Mouse (Mus musculus) CH12.LX (cell line): ENCODE measurements at regions not wholly inside any gene's neighbourhood (a gene's known extent, or its start where the extent isn't known, plus 50 kb on each side); places are given as distances from the start of the nearest gene placed in this dataset.

Experiments
- DNase-seq: peaks from one replicate; pipeline ENCODE4 v3.0.0-alpha.2; 2013; ENCODE audit errors: extremely low read depth
- H3K27ac ChIP-seq: 2 replicates; pipeline ENCODE4 v1.5.1; 2012; ENCODE audit warnings: low read depth, mild to moderate bottlenecking, control low read depth, moderate library complexity; ENCODE audit not compliant: insufficient read depth
- H3K27me3 ChIP-seq: replicated peaks from 2 replicates; pipeline ENCODE3; 2012; ENCODE audit warnings: inconsistent platforms
- H3K36me3 ChIP-seq, 2 experiments: replicated peaks in 1 of 2; 2 replicates each; pipeline versions ENCODE3 to v1.6.1; 2012; ENCODE audit warnings: inconsistent platforms in 1 of 2, low read length in 1 of 2, mild to moderate bottlenecking in 1 of 2, mixed read lengths in 1 of 2, moderate library complexity in 1 of 2; ENCODE audit not compliant: control insufficient read depth in 1 of 2, insufficient read depth in 1 of 2
- H3K4me1 ChIP-seq, 2 experiments: 2 replicates each; pipeline ENCODE4 v1.6.1; 2012; ENCODE audit warnings: inconsistent platforms in 1 of 2, moderate library complexity in 1 of 2; ENCODE audit not compliant: insufficient read depth in 2 of 2, control insufficient read depth in 1 of 2
- H3K4me2 ChIP-seq: 2 replicates; pipeline ENCODE4 v1.6.1; 2012; ENCODE audit warnings: low read depth, mild to moderate bottlenecking, control low read depth; ENCODE audit not compliant: poor library complexity, insufficient read depth, severe bottlenecking
- H3K4me3 ChIP-seq, 3 experiments: fragments of 150-350 bp in 1 of 3; sonication (generic) in 1 of 3; replicated peaks in 1 of 3; 2 replicates each; pipeline versions ENCODE3 to v1.5.1; 2011 to 2012; ENCODE audit warnings: low read depth in 2 of 3, low read length in 2 of 3, mild to moderate bottlenecking in 2 of 3, moderate library complexity in 2 of 3, control low read depth in 1 of 3, improper control_type of control experiment in 1 of 3, inconsistent platforms in 1 of 3, mixed read lengths in 1 of 3; ENCODE audit not compliant: poor library complexity in 1 of 3
- H3K79me2 ChIP-seq: replicated peaks from 2 replicates; pipeline ENCODE4 v1.6.1; 2012; ENCODE audit warnings: mild to moderate bottlenecking, moderate library complexity; ENCODE audit not compliant: control insufficient read depth, poor library complexity, insufficient read depth, severe bottlenecking; ENCODE audit errors: extremely low read depth
- H3K9ac ChIP-seq: 2 replicates; pipeline ENCODE4 v1.6.1; 2012; ENCODE audit warnings: low read depth, mild to moderate bottlenecking, control low read depth, moderate library complexity; ENCODE audit not compliant: insufficient read depth
- H3K9me3 ChIP-seq: replicated peaks from 2 replicates; pipeline ENCODE3; 2012; ENCODE audit warnings: low read length, inconsistent platforms, mixed read lengths
- CHD2 ChIP-seq: IDR thresholded peaks from 2 replicates; pipeline ENCODE4 v1.6.1; 2011; ENCODE audit warnings: low read length, improper control_type of control experiment
- CTCF ChIP-seq, 2 experiments: IDR thresholded peaks in 1 of 2; conservative IDR thresholded peaks in 1 of 2; 2 replicates each; pipeline ENCODE4 v1.5.1; 2011 to 2012; ENCODE audit warnings: low read depth in 2 of 2, low read length in 2 of 2, improper control_type of control experiment in 1 of 2, inconsistent platforms in 1 of 2, mild to moderate bottlenecking in 1 of 2, moderate library complexity in 1 of 2
- E2F4 ChIP-seq: IDR thresholded peaks from 2 replicates; pipeline ENCODE4 v1.6.1; 2011; ENCODE audit warnings: low read depth, low read length, improper control_type of control experiment; ENCODE audit not compliant: insufficient replicate concordance
- ELF1 ChIP-seq: IDR thresholded peaks from 2 replicates; pipeline ENCODE4 v1.6.1; 2014; ENCODE audit warnings: low read depth, mild to moderate bottlenecking, inconsistent platforms, low read length, improper control_type of control experiment
- ETS1 ChIP-seq: conservative IDR thresholded peaks from 2 replicates; pipeline ENCODE4 v1.6.1; 2012; ENCODE audit warnings: low read depth, mild to moderate bottlenecking, inconsistent platforms, low read length, improper control_type of control experiment, moderate library complexity
- IRF4 ChIP-seq: IDR thresholded peaks from 2 replicates; pipeline ENCODE4 v1.6.1; 2014; ENCODE audit warnings: low read depth, mild to moderate bottlenecking, inconsistent platforms, low read length, improper control_type of control experiment
- JUND ChIP-seq: conservative IDR thresholded peaks from 2 replicates; pipeline ENCODE4 v1.6.1; 2011; ENCODE audit warnings: low read depth, low read length, improper control_type of control experiment
- KAT2A ChIP-seq: IDR thresholded peaks from 2 replicates; pipeline ENCODE4 v1.6.1; 2012; ENCODE audit warnings: low read length, improper control_type of control experiment, inconsistent platforms; ENCODE audit not compliant: insufficient replicate concordance
- MAX ChIP-seq: IDR thresholded peaks from 2 replicates; pipeline ENCODE4 v1.6.1; 2011; ENCODE audit warnings: low read length, improper control_type of control experiment
- MAZ ChIP-seq: IDR thresholded peaks from 2 replicates; pipeline ENCODE4 v1.6.1; 2012; ENCODE audit warnings: low read depth, mild to moderate bottlenecking, inconsistent platforms, low read length, improper control_type of control experiment, moderate library complexity
- MXI1 ChIP-seq: IDR thresholded peaks from 2 replicates; pipeline ENCODE4 v1.6.1; 2011; ENCODE audit warnings: mild to moderate bottlenecking, low read depth, low read length, improper control_type of control experiment
- NELFE ChIP-seq: IDR thresholded peaks from 2 replicates; pipeline ENCODE4 v1.6.1; 2011; ENCODE audit warnings: low read depth, low read length, improper control_type of control experiment
- PAX5 ChIP-seq: IDR thresholded peaks from 2 replicates; pipeline ENCODE4 v1.6.1; 2012; ENCODE audit warnings: low read length, inconsistent platforms, mixed read lengths
- POLR2AphosphoS2 ChIP-seq: IDR thresholded peaks from 2 replicates; pipeline ENCODE4 v1.6.1; 2011; ENCODE audit warnings: low read depth, low read length, improper control_type of control experiment
- RCOR1 ChIP-seq: conservative IDR thresholded peaks from 2 replicates; pipeline ENCODE4 v1.6.1; 2012; ENCODE audit warnings: low read depth, mild to moderate bottlenecking, inconsistent platforms, low read length, improper control_type of control experiment
- SIN3A ChIP-seq: IDR thresholded peaks from 2 replicates; pipeline ENCODE4 v1.6.1; 2012; ENCODE audit warnings: low read length, improper control_type of control experiment, inconsistent platforms
- TBP ChIP-seq: conservative IDR thresholded peaks from 2 replicates; pipeline ENCODE4 v1.6.1; 2011; ENCODE audit warnings: low read depth, low read length, improper control_type of control experiment
- UBTF ChIP-seq: IDR thresholded peaks from 2 replicates; pipeline ENCODE4 v1.6.1; 2012; ENCODE audit warnings: low read depth, mild to moderate bottlenecking, inconsistent platforms, low read length, improper control_type of control experiment, moderate library complexity
- USF1 ChIP-seq: IDR thresholded peaks from 2 replicates; pipeline ENCODE4 v1.6.1; 2014; ENCODE audit warnings: low read depth, mild to moderate bottlenecking, inconsistent platforms, low read length, improper control_type of control experiment
- USF2 ChIP-seq: conservative IDR thresholded peaks from 2 replicates; pipeline ENCODE4 v1.6.1; 2011; ENCODE audit warnings: low read depth, low read length, improper control_type of control experiment
- ZKSCAN1 ChIP-seq: IDR thresholded peaks from 2 replicates; pipeline ENCODE4 v1.6.1; 2012; ENCODE audit warnings: low read depth, inconsistent platforms, low read length, improper control_type of control experiment, borderline replicate concordance
- ZMIZ1 ChIP-seq: IDR thresholded peaks from 2 replicates; pipeline ENCODE4 v1.6.1; 2012; ENCODE audit warnings: low read depth, mild to moderate bottlenecking, inconsistent platforms, low read length, improper control_type of control experiment
- dilution Hi-C: fragments of 300-500 bp; cut with MboI; formaldehyde crosslinking; loops from 2 replicates; pipeline ENCODE4 v1.14.3; 2020; ENCODE audit warnings: low sequenced_read_pairs; ENCODE audit not compliant: extremely low pct_unique_long_range_greater_than_20kb, extremely low pct_ligation_motif_present
- in situ Hi-C: fragments of 300-500 bp; cut with MboI; formaldehyde crosslinking; loops from 3 replicates; pipeline ENCODE4 v1.14.3; 2019; ENCODE audit warnings: low sequenced_read_pairs, low pct_ligation_motif_present, low pct_unique_long_range_greater_than_20kb, mixed read lengths

- Histone ChIP-seq H3K79me2 (no peaks in the 10 kb centered on the region), H3K4me3 (no peak overlapping the region), H3K4me2 (no peak overlapping the region), H3K27me3 (no peaks in the 10 kb centered on the region), H3K27ac (no peak overlapping the region), H3K9me3 (peaks cover 2% of the 10 kb centered on the region), H3K9ac (no peak overlapping the region), H3K36me3 (no peaks in the 10 kb centered on the region), H3K4me1 (no peaks in the 10 kb centered on the region)
- TF ChIP-seq MAZ (no peak), TBP (no peak), SIN3A (no peak), NELFE (no peak), MXI1 (no peak), IRF4 (no peak), MAX (no peak), ETS1 (no peak)
- DNase-seq = no peak
- in situ Hi-C loops = no loop called here
- dilution Hi-C loops = no loop called here
These were observed 86.3 kb downstream of the Hhipl2 start for GRCm38 (mm10) chr1:183504103-183504841.

DNA sequence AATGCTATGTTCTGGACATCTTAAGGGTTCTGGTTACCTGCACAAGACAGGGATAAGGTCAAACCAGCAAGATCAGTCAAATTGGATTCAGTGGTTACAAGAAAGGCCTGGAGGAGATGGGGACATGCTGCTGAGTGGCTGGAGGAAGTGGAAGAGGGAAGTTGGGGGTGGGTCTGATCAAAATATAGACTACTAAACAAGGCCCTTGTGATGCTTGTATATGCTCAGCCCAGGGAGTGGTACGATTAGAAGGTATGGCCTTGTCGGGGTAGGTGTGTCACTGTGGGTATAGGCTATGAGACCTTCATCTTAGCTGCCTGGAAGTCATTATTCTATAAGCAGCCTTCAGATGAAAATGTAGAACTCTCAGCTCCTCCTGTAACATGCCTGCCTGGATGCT is 89.9 kb downstream of the Hhipl2 start:
- no peaks in the 10 kb centered on the region for H3K27me3 ChIP-seq
- no peak for DNase-seq
- H3K27ac ChIP-seq = no peak overlapping the region
- H3K36me3 ChIP-seq = no peaks in the 10 kb centered on the region
- peaks cover 0 to 7% of the 10 kb centered on the region in 2 experiments; a peak in 2 of 4 replicates for H3K4me1 ChIP-seq
- H3K4me2 ChIP-seq = no peak overlapping the region
- no peak for TF ChIP-seq E2F4
- no peak for TF ChIP-seq ZMIZ1
- TF ChIP-seq CTCF (conservative IDR thresholded peaks at IDR 0.05 in 1 of 2, IDR thresholded peaks at IDR 0.05 in 1 of 2; ENCODE audit: low read depth in 2 of 2, low read length in 2 of 2) = no peak
- TF ChIP-seq IRF4 = no peak
- no peak for TF ChIP-seq MXI1
- no peak for TF ChIP-seq PAX5
- no peak for TF ChIP-seq ELF1
- no peak for TF ChIP-seq JUND
- no peak for TF ChIP-seq ZKSCAN1
- no peak for TF ChIP-seq USF1
- TF ChIP-seq POLR2AphosphoS2 = no peak
- no peak for TF ChIP-seq KAT2A
- no peak for TF ChIP-seq RCOR1
- no peak for TF ChIP-seq UBTF
- TF ChIP-seq USF2 = no peak
- TF ChIP-seq CHD2 = no peak
- TF ChIP-seq, all 38 proteins: peak for 0
- dilution Hi-C loops = no loop called here
- Histone ChIP-seq H3K9me3 (peaks cover 2% of the 10 kb centered on the region), H3K9ac (no peak overlapping the region), H3K4me3 (no peak overlapping the region), H3K79me2 (no peaks in the 10 kb centered on the region)
- in situ Hi-C loops = no loop called here
